Mouse (Mus musculus) kidney, postnatal 0 days (tissue): ENCODE results near the gene 1810010H24Rik. TPM values are rescaled to one million over a fixed set of nuclear protein-coding genes. Genes with fewer than 3 reads are reported as not detected.
"Not testable (repeated sequence)": the region's sequence is repeated elsewhere in the genome, so short reads cannot be mapped to it uniquely, and the experiment has no call there.

ENCODE experiments used
- ATAC-seq: fragments of 200-750 bp; cut with Nextera tagmentation; replicated peaks from 2 replicates; pipeline ENCODE4 v1.8.0; 2017; ENCODE audit warnings: low read depth, moderate number of reproducible peaks, moderate TSS enrichment, moderate library complexity; ENCODE audit not compliant: low FRiP score
- DNase-seq: peaks from one replicate; pipeline ENCODE4 v3.0.0-alpha.2; 2016; ENCODE audit warnings: low spot score
- H3K27ac ChIP-seq: fragments of 300-500 bp; sonication (generic); 2 replicates; pipeline ENCODE4 v1.5.1; 2014; ENCODE audit warnings: mild to moderate bottlenecking
- H3K27me3 ChIP-seq: fragments of 300-500 bp; sonication (generic); 2 replicates; pipeline ENCODE4 v1.6.1; 2014; ENCODE audit warnings: low read length, mixed read lengths; ENCODE audit not compliant: insufficient read depth
- H3K36me3 ChIP-seq: fragments of 300-500 bp; sonication (generic); 2 replicates; pipeline ENCODE4 v1.6.1; 2014; ENCODE audit warnings: low read length, mixed read lengths; ENCODE audit not compliant: insufficient read depth
- H3K4me1 ChIP-seq: fragments of 300-500 bp; sonication (generic); replicated peaks from 2 replicates; pipeline ENCODE4 v1.6.1; 2014; ENCODE audit warnings: antibody characterized with exemption, low read length, mixed read lengths; ENCODE audit not compliant: insufficient read depth
- H3K4me2 ChIP-seq: fragments of 300-500 bp; sonication (generic); 2 replicates; pipeline ENCODE4 v1.6.1; 2014; ENCODE audit warnings: mild to moderate bottlenecking, low read length, moderate library complexity, mixed read lengths
- H3K4me3 ChIP-seq: fragments of 300-500 bp; sonication (generic); replicated peaks from 2 replicates; pipeline ENCODE4 v1.5.1; 2014; ENCODE audit warnings: low read depth, low read length
- H3K9ac ChIP-seq: fragments of 300-500 bp; sonication (generic); 2 replicates; pipeline ENCODE4 v1.6.1; 2014; ENCODE audit warnings: low read depth, low read length
- H3K9me3 ChIP-seq: fragments of 300-500 bp; sonication (generic); replicated peaks from 2 replicates; pipeline ENCODE4 v1.6.1; 2016; ENCODE audit warnings: low read length, inconsistent platforms, mixed read lengths
- CTCF ChIP-seq: IDR thresholded peaks from 2 replicates; pipeline ENCODE4 v1.5.1; 2016; ENCODE audit warnings: antibody characterized with exemption, low read depth, mild to moderate bottlenecking, moderate library complexity
- WGBS: fragments of 180-500 bp; shearing (Covaris S2); extraction: QIAGEN DNeasy Blood & Tissue Kit; methylation state at CpG from one replicate; pipeline ENCODE4 v1.1.7; 2014; 5-methylcytosine and 5-hydroxymethylcytosine counted together
- polyA plus RNA-seq: library from polyadenylated mRNA; unstranded; fragments of >200 nt; fragmentation: Nextera tagmentation; extraction: Ambion mirVana; gene quantifications from 2 replicates; pipeline ENCODE4 v1.2.1, GENCODE M21; 2015

The 1810010H24Rik gene
- polyA plus RNA-seq, 1 experiment from 2014 or later = 5.1 TPM

- 0 out of 2 replicates have a peak, but pooled peaks have one; percentile 1 for TF ChIP-seq CTCF
- no peaks in the 10 kb centered on the region for H3K36me3 ChIP-seq
- H3K4me2 ChIP-seq = peak overlapping the region; percentile 50
- H3K9me3 ChIP-seq = no peaks in the 10 kb centered on the region
- no peaks in the 10 kb centered on the region for H3K4me1 ChIP-seq
- H3K27ac ChIP-seq = peak overlapping the region; percentile 98
- peak; percentile 97 for DNase-seq
- H3K4me3 ChIP-seq = peak overlapping the region; percentile 50
- H3K27me3 ChIP-seq = no peaks in the 10 kb centered on the region
- WGBS = under 1% methylated on average over 37 of the region's 37 CpGs
- peak; percentile 93 for ATAC-seq
- H3K9ac ChIP-seq = peak overlapping the region; percentile 77
Observed at GRCm38 (mm10) chr11:107012324-107013017, 13.0 kb upstream of the 1810010H24Rik start.

- no peak overlapping the region for H3K9ac ChIP-seq
- TF ChIP-seq CTCF = peak; percentile 14; the same call in 1 of the 2 replicates
- no peak for DNase-seq
- no peaks in the 10 kb centered on the region for H3K36me3 ChIP-seq
- 78% methylated on average over 11 of the region's 11 CpGs for WGBS
- no peak overlapping the region for H3K4me2 ChIP-seq
- no peaks in the 10 kb centered on the region for H3K27me3 ChIP-seq
- ATAC-seq = no peak
- no peak overlapping the region for H3K4me3 ChIP-seq
- no peaks in the 10 kb centered on the region for H3K4me1 ChIP-seq
- no peaks in the 10 kb centered on the region for H3K9me3 ChIP-seq
- H3K27ac ChIP-seq = no peak overlapping the region
Observed at GRCm38 (mm10) chr11:107014020-107014585, 11.4 kb upstream of the 1810010H24Rik start.

- Histone ChIP-seq H3K4me1 (no peaks in the 10 kb centered on the region), H3K9me3 (no peaks in the 10 kb centered on the region), H3K4me3 (no peak overlapping the region), H3K4me2 (no peak overlapping the region), H3K27me3 (no peaks in the 10 kb centered on the region), H3K27ac (no peak overlapping the region), H3K9ac (no peak overlapping the region), H3K36me3 (no peaks in the 10 kb centered on the region)
- TF ChIP-seq CTCF = peak; percentile 53
- DNase-seq = no peak
- 47% methylated on average over 14 of the region's 14 CpGs for WGBS
- ATAC-seq = no peak
Observed at GRCm38 (mm10) chr11:107014597-107015309, 10.7 kb upstream of the 1810010H24Rik start.

- not testable (repeated sequence) for H3K27ac ChIP-seq, ATAC-seq, H3K36me3 ChIP-seq, H3K4me3 ChIP-seq, H3K9ac ChIP-seq, H3K9me3 ChIP-seq, H3K4me2 ChIP-seq, DNase-seq, H3K4me1 ChIP-seq, H3K27me3 ChIP-seq
- WGBS = 76% methylated on average over 11 of the region's 11 CpGs
Observed at GRCm38 (mm10) chr11:107015535-107016187, 9.8 kb upstream of the 1810010H24Rik start.

GRCm38 (mm10) chr11:107016893-107017292, 8.6 kb upstream of the 1810010H24Rik start:
- WGBS = 47% methylated on average over 1 of the region's 1 CpGs
- Histone ChIP-seq H3K4me3 (no peak overlapping the region), H3K9ac (no peak overlapping the region), H3K4me1 (no peaks in the 10 kb centered on the region), H3K4me2 (no peak overlapping the region), H3K27me3 (no peaks in the 10 kb centered on the region), H3K9me3 (no peaks in the 10 kb centered on the region), H3K36me3 (no peaks in the 10 kb centered on the region), H3K27ac (no peak overlapping the region)
- TF ChIP-seq CTCF = no peak; the same call in 1 of the 2 replicates
- peak; percentile 46; the same call in 1 of the 2 replicates for ATAC-seq
- peak; percentile 89 for DNase-seq

- TF ChIP-seq CTCF = peak; percentile 47; the same call in 1 of the 2 replicates
- Histone ChIP-seq H3K4me1 (no peaks in the 10 kb centered on the region), H3K27ac (no peak overlapping the region), H3K4me3 (no peak overlapping the region), H3K27me3 (no peaks in the 10 kb centered on the region), H3K9ac (no peak overlapping the region), H3K4me2 (no peak overlapping the region), H3K9me3 (no peaks in the 10 kb centered on the region), H3K36me3 (no peaks in the 10 kb centered on the region)
- WGBS = 36% methylated on average over 6 of the region's 6 CpGs
- ATAC-seq (no peak; the same call in 1 of the 2 replicates), DNase-seq (no peak)
Observed at GRCm38 (mm10) chr11:107017339-107017886, 8.1 kb upstream of the 1810010H24Rik start.
